Mouse (Mus musculus) limb, embryonic 11.5 days (tissue): ENCODE measurements around the gene Acox1. TPM values are rescaled to one million over a fixed set of nuclear protein-coding genes. Genes with fewer than 3 reads are reported as not detected.

Source experiments
- ATAC-seq: fragments of 200-750 bp; cut with Nextera tagmentation; 2 replicates; pipeline ENCODE4 v1.8.0; 2017; ENCODE audit warnings: low read depth; ENCODE audit not compliant: insufficient number of reproducible peaks, low FRiP score, low TSS enrichment
- DNase-seq: peaks from one replicate; pipeline ENCODE4 v3.0.0-alpha.2; 2015; ENCODE audit warnings: low spot score
- H3K27ac ChIP-seq: fragments of 300-500 bp; sonication (generic); replicated peaks from 2 replicates; pipeline ENCODE4 v1.5.1; 2014; ENCODE audit warnings: low read depth, mild to moderate bottlenecking, low read length
- H3K27me3 ChIP-seq: fragments of 300-500 bp; sonication (generic); 2 replicates; pipeline ENCODE4 v1.6.1; 2014; ENCODE audit warnings: mild to moderate bottlenecking, low read length, mixed read lengths; ENCODE audit not compliant: control insufficient read depth, insufficient read depth
- H3K36me3 ChIP-seq: fragments of 300-500 bp; sonication (generic); 2 replicates; pipeline ENCODE4 v1.6.1; 2014; ENCODE audit warnings: mild to moderate bottlenecking, low read length, moderate library complexity, mixed read lengths; ENCODE audit not compliant: control insufficient read depth, insufficient read depth
- H3K4me1 ChIP-seq: fragments of 300-500 bp; sonication (generic); 2 replicates; pipeline ENCODE4 v1.6.1; 2014; ENCODE audit warnings: low read length, mixed read lengths; ENCODE audit not compliant: control insufficient read depth, insufficient read depth
- H3K4me2 ChIP-seq: fragments of 300-500 bp; sonication (generic); 2 replicates; pipeline ENCODE4 v1.6.1; 2014; ENCODE audit warnings: low read depth, mild to moderate bottlenecking, moderate library complexity; ENCODE audit not compliant: severe bottlenecking
- H3K4me3 ChIP-seq: fragments of 300-500 bp; sonication (generic); 2 replicates; pipeline ENCODE4 v1.5.1; 2014; ENCODE audit warnings: low read depth, low read length
- H3K9ac ChIP-seq: fragments of 300-500 bp; sonication (generic); 2 replicates; pipeline ENCODE4 v1.6.1; 2014; ENCODE audit warnings: mild to moderate bottlenecking, low read length
- H3K9me3 ChIP-seq: fragments of 300-500 bp; sonication (generic); 2 replicates; pipeline ENCODE4 v1.6.1; 2016; ENCODE audit warnings: low read length; ENCODE audit not compliant: control insufficient read depth
- WGBS: fragments of 180-500 bp; shearing (Covaris S2); extraction: QIAGEN DNeasy Blood & Tissue Kit; methylation state at CpG from one replicate; pipeline ENCODE4 v1.1.7; 2014; 5-methylcytosine and 5-hydroxymethylcytosine counted together
- polyA plus RNA-seq: library from polyadenylated mRNA; unstranded; fragments of >200 nt; fragmentation: Nextera tagmentation; extraction: Ambion mirVana; gene quantifications from 2 replicates; pipeline ENCODE4 v1.2.1, GENCODE M21; 2014

Acox1 gene
- polyA plus RNA-seq, 1 experiment from 2014 or later: 19.4 TPM

DNA sequence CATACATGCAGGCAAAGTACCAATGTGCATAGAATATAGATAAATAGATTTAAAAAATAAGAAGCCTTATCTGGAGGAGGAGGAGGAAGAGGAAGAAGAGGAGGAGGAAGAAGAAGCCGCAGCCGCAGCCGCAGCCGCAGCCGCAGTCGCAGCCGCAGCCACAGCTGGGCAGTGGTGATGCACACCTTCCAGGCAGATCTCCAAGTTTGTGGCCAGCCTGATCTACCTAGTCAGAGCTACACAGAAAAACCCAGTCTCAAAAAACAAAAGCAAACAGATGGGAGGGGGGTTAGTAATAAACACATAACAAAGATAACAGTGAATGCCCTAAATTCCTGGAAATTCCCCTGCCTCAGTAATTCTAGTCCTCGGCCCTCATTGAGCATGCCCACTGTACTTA lies 4.2 kb downstream of the Acox1 start:
- DNase-seq: no peak
- 98% methylated on average over 8 of the region's 8 CpGs for WGBS
- H3K9me3 ChIP-seq: no peaks in the 10 kb centered on the region
- H3K4me3 ChIP-seq: no peak overlapping the region
- no peak overlapping the region for H3K27ac ChIP-seq
- no peak overlapping the region for H3K9ac ChIP-seq
- ATAC-seq: no peak
- H3K4me2 ChIP-seq: no peak overlapping the region
- 0 out of 2 replicates have a peak, but pooled peaks cover 2% of the 10 kb centered on the region for H3K4me1 ChIP-seq
- no peaks in the 10 kb centered on the region for H3K27me3 ChIP-seq
- peaks cover 8% of the 10 kb centered on the region for H3K36me3 ChIP-seq

DNA sequence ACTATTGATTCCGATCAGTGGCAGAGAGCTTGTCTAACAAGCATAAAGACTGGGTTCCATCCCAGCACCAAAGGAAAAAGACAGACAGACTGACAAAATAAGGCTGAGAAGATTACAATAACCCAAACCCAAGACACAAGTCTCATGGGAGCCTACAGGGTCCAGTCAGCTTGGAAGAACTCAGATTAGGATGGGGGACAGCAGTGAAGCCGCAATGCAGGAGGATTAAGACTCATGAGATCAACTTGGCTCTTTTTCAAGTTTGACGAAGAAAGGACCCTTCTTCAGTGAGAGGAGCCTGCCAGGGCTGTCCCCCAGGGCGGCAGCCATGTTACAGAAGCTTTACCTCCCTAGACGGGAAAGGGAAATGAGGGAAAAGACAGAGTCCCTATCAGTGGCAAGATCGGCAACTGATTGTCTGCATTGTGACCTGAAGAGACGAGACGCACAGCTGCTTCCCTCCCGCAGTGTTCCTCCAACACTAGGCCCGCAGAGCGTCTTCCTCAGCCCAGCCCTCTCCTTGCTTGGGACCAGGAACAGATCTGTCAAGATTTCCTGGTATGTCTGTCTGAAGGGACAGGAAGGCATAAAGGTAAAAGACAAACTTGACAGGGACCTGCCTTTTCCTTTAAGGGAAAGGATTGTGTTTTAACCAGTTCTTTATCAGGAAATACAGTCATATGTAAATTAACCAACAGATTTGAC lies 11.5 kb downstream of the Acox1 start:
- Histone ChIP-seq H3K27ac (no peak overlapping the region), H3K4me2 (no peak overlapping the region), H3K4me1 (no peaks in the 10 kb centered on the region), H3K36me3 (peaks cover 6% of the 10 kb centered on the region), H3K9me3 (no peaks in the 10 kb centered on the region), H3K4me3 (no peak overlapping the region), H3K9ac (no peak overlapping the region), H3K27me3 (no peaks in the 10 kb centered on the region)
- ATAC-seq (no peak), DNase-seq (no peak)
- WGBS: 73% methylated on average over 11 of the region's 11 CpGs

- Histone ChIP-seq H3K4me2 (no peak overlapping the region), H3K9ac (no peak overlapping the region), H3K27ac (no peak overlapping the region), H3K9me3 (no peaks in the 10 kb centered on the region), H3K4me3 (no peak overlapping the region), H3K36me3 (peaks cover 4% of the 10 kb centered on the region), H3K4me1 (no peaks in the 10 kb centered on the region), H3K27me3 (no peaks in the 10 kb centered on the region)
- DNase-seq: no peak
- WGBS: 89% methylated on average over 11 of the region's 11 CpGs
- no peak for ATAC-seq
Measured at GRCm38 (mm10) chr11:116186360-116186759, 12.5 kb downstream of the Acox1 start.

DNA sequence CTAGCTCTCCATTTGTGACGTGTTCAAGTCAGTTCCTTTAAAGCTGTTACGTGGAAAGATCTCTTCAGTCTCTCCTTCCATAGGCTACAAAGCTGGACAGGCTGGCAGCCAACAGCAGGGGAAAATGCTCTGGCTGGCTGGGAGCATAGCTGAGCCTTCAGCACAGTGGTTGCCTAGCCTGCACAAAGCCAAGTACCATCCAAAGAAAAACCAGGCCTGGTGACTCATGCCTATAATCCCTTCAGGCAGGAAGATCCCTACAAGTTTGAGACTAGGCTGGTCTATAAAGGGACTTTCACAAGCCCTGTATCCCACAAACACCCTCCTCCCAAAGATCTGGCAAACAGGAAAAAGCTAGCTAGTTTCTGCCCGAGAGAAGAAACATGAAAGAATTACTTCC lies 13.0 kb downstream of the Acox1 start:
- H3K9ac ChIP-seq: no peak overlapping the region
- H3K4me2 ChIP-seq: no peak overlapping the region
- 82% methylated on average over 3 of the region's 3 CpGs for WGBS
- H3K4me3 ChIP-seq: no peak overlapping the region
- no peaks in the 10 kb centered on the region; the same call in 1 of the 2 replicates for H3K36me3 ChIP-seq
- no peak for DNase-seq
- H3K27ac ChIP-seq: no peak overlapping the region
- H3K4me1 ChIP-seq: no peaks in the 10 kb centered on the region
- H3K9me3 ChIP-seq: no peaks in the 10 kb centered on the region
- no peak for ATAC-seq
- H3K27me3 ChIP-seq: no peaks in the 10 kb centered on the region

DNA sequence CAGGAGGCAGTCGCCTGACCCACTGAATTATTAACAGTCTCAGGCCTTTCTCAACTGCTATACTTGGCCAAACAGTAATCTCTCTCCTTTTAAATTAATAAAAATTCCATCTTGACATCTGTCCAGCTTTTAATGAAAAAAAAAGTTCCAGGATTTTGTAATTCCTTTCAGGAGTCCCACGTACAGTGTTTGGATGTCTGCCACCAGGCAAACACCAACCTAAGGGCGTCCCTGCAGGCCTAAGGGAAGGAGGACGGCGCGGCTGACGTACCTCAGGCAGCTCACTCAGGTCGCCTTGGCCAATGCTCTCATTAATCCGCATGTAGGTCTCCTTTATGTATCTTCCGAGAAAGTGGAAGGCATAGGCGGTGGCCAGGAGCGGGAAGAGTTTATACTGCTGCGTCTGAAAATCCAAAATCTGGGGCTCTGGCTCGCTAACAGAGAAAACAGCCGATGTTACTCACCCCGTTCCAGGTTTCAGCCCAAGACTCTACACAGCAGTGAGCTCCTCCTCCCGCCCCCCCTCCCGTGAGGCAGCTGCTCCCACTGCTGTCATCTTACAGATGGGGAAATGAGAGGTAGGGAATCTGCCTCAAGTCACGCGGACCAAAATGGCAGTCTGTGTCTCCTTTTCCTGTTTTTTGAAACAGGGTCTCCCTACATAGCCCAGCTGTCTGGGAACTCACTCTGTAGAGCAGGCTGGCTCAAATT lies 20.3 kb downstream of the Acox1 start:
- Histone ChIP-seq H3K4me2 (no peak overlapping the region), H3K27ac (no peak overlapping the region), H3K36me3 (peaks cover 14% of the 10 kb centered on the region; the same call in 1 of the 2 replicates), H3K9me3 (no peaks in the 10 kb centered on the region), H3K27me3 (no peaks in the 10 kb centered on the region), H3K4me1 (no peaks in the 10 kb centered on the region), H3K4me3 (no peak overlapping the region), H3K9ac (no peak overlapping the region)
- no peak for ATAC-seq
- WGBS: 91% methylated on average over 20 of the region's 20 CpGs
- no peak for DNase-seq

DNA sequence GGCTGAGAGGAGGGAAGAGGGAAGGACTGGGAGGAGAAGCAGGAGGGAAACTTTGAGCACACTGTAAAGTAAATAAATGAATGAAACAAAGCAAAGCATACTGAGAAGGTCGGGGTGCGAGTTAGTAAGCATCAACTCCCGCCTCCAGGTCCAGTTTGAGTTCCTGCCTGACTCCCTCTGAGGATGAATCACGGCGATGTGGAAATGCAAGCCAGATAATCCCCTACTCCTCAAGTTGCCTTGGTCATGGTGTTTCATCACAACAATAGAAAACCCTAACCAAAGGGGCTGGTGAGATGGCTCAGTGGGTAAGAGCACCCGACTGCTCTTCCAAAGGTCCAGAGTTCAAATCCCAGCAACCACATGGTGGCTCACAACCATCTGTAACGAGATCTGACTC lies 22.8 kb downstream of the Acox1 start:
- H3K9ac ChIP-seq: no peak overlapping the region
- ATAC-seq (no peak), DNase-seq (no peak)
- H3K36me3 ChIP-seq: peaks cover 16% of the 10 kb centered on the region; the same call in 1 of the 2 replicates
- no peak overlapping the region for H3K4me2 ChIP-seq
- no peak overlapping the region for H3K27ac ChIP-seq
- H3K27me3 ChIP-seq: no peaks in the 10 kb centered on the region
- H3K4me1 ChIP-seq: no peaks in the 10 kb centered on the region
- no peak overlapping the region for H3K4me3 ChIP-seq
- H3K9me3 ChIP-seq: no peaks in the 10 kb centered on the region
- 91% methylated on average over 7 of the region's 7 CpGs for WGBS

DNA sequence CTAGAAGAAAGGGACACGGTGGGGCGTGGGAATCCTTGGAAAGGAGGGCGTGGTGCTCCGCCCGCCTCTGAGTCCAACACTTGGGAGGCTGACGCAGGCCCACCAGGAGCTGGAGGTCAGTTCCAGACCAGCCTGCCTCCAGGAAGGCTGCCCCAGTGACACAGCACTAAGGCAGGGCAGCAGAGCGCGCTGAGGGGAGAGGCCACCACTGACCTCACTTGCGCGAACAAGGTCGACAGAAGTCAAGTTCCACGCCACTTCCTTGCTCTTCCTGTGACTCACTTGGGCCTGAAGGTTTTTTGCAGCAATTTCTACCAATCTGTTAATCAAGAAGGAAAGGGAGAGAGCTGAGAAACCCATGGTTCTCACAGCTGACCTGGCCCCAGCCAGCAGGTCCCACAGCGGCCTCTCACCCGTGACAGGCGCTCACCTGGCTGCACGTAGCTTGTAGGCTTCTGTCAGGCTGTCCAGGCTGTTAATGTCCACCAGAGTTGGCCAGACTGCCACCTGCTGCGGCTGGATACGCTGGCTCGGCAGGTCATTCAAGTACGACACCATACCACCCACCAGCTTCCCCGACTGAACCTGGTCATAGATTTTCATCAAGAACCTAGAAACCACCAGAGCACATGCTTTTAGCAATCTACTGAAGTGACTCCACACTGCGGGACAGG lies 23.9 kb downstream of the Acox1 start:
- no peak overlapping the region for H3K9ac ChIP-seq
- WGBS: 91% methylated on average over 22 of the region's 22 CpGs
- no peaks in the 10 kb centered on the region for H3K27me3 ChIP-seq
- ATAC-seq (no peak), DNase-seq (no peak)
- H3K4me1 ChIP-seq: no peaks in the 10 kb centered on the region
- H3K4me2 ChIP-seq: no peak overlapping the region
- no peaks in the 10 kb centered on the region for H3K9me3 ChIP-seq
- no peak overlapping the region for H3K4me3 ChIP-seq
- H3K36me3 ChIP-seq: peaks cover 14% of the 10 kb centered on the region; the same call in 1 of the 2 replicates
- H3K27ac ChIP-seq: no peak overlapping the region

DNA sequence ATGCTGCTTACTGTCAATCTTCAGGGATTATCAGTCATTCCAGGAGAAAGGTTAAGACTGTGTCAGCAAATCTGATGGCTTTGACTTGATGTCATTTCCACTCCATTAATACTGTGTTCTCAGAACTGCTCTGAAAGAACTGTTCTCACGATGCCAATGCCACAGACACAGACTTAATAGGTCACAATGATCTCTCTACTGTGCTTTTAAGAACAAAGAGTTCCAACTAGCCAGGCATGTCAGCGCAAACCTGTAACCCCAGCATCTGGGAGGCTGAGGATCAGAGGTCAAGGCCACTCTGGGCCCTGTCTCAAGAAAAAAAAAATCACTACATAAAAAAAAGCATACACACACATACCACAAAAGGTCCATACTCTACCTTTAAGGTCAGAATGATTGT lies 26.9 kb downstream of the Acox1 start:
- Histone ChIP-seq H3K36me3 (peaks cover 6% of the 10 kb centered on the region; the same call in 1 of the 2 replicates), H3K4me2 (no peak overlapping the region), H3K9me3 (no peaks in the 10 kb centered on the region), H3K9ac (no peak overlapping the region), H3K27ac (no peak overlapping the region), H3K4me1 (peaks cover under 1% of the 10 kb centered on the region; the same call in 1 of the 2 replicates), H3K4me3 (no peak overlapping the region), H3K27me3 (no peaks in the 10 kb centered on the region)
- no peak for ATAC-seq
- DNase-seq: no peak
- WGBS: 85% methylated on average over 2 of the region's 2 CpGs
